Mouse (Mus musculus) ES-Bruce4 (cell line): ENCODE measurements around the gene Blzf1. TPM values are rescaled to one million over a fixed set of nuclear protein-coding genes. Genes with fewer than 3 reads are reported as not detected.

Experiments
- H3K27ac ChIP-seq: 2 replicates; pipeline ENCODE4 v1.5.1; 2012; ENCODE audit warnings: low read length, inconsistent platforms; ENCODE audit not compliant: insufficient read depth
- H3K27me3 ChIP-seq: 2 replicates; pipeline ENCODE4 v1.6.1; 2012; ENCODE audit warnings: mild to moderate bottlenecking, low read length, inconsistent platforms; ENCODE audit not compliant: control insufficient read depth, poor library complexity, insufficient read depth, severe bottlenecking
- H3K36me3 ChIP-seq: 2 replicates; pipeline ENCODE4 v1.6.1; 2012; ENCODE audit warnings: inconsistent platforms, mild to moderate bottlenecking, low read length, moderate library complexity; ENCODE audit not compliant: control insufficient read depth, poor library complexity, insufficient read depth, severe bottlenecking
- H3K4me1 ChIP-seq: one replicate; pipeline ENCODE4 v1.8.1; 2011; ENCODE audit warnings: low read length; ENCODE audit not compliant: control insufficient read depth, insufficient read depth
- H3K4me3 ChIP-seq: 2 replicates; pipeline ENCODE4 v1.5.1; 2011; ENCODE audit warnings: low read depth, mild to moderate bottlenecking, low read length
- H3K9ac ChIP-seq: 2 replicates; pipeline ENCODE4 v1.6.1; 2012; ENCODE audit warnings: low read depth, mild to moderate bottlenecking, inconsistent platforms; ENCODE audit not compliant: poor library complexity, severe bottlenecking
- H3K9me3 ChIP-seq: replicated peaks from 2 replicates; pipeline ENCODE4 v1.6.1; 2012; ENCODE audit warnings: mild to moderate bottlenecking, low read length, inconsistent platforms; ENCODE audit not compliant: control insufficient read depth, poor library complexity, insufficient read depth, severe bottlenecking
- CTCF ChIP-seq: IDR thresholded peaks from one replicate; pipeline ENCODE4 v1.8.1; 2011; ENCODE audit warnings: low read depth, low read length
- EP300 ChIP-seq: IDR thresholded peaks from 2 replicates; pipeline ENCODE4 v1.6.1; 2011; ENCODE audit warnings: low read depth, low read length; ENCODE audit not compliant: insufficient read depth
- POLR2A ChIP-seq: IDR thresholded peaks from one replicate; pipeline ENCODE4 v1.8.1; 2011; ENCODE audit warnings: low read length; ENCODE audit not compliant: insufficient read depth
- polyA plus RNA-seq: library from polyadenylated mRNA; stranded (reverse); fragments of >200 nt; gene quantifications from 2 replicates; pipeline ENCODE4 v1.2.4, GENCODE M21; 2011; ENCODE audit warnings: low read depth; ENCODE audit not compliant: missing spikeins, insufficient read depth, insufficient read length

Blzf1 gene
- polyA plus RNA-seq, 1 experiment = 33.9 TPM

DNA sequence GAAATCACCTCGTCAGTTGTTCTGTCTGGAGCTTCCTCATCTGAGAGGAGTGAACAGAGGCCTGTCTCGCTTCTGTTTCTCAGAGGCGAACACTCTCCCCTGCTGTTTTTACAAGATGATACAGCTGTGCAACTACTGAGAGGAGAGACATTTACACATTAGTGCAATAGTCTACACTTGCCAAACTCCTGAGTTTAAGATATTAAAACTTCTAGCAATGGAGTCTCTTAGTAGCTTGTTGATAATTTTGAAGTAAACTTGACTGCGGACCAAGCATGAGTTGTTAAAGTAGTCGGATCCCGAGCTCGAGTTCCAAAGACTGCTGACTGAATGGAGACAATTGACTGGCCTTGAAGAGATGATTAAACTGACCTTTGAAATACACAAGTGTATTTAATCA, 20.5 kb upstream of the Blzf1 start:
- no peak for TF ChIP-seq EP300
- H3K9ac ChIP-seq = no peak overlapping the region

DNA sequence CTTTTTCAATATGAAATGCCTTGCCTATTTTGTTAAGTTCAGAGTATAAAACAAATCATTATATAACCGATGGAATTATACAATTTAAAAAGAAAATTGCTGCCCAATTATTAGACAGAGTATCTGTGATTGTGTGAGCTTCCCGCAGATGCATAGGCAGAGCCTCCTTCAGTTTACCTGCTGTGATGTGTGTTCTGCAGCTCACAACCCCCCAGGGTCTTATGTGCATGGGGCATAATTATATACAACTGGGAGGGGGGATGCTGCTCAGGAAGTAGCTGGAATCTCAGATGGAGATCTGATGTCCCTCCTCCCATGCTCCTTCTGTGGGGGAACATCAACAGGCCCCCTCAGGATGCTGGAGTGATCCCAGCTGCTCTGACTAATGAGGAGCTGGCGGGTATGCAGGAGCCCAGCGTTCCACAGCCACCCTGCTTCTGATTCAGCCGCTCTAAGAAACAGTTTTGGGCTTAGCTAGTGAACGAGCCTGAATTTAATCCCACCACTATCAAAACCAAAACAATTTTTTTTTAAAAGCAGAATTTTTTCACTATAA, 19.4 kb upstream of the Blzf1 start:
- Histone ChIP-seq H3K36me3 (no peaks in the 10 kb centered on the region), H3K4me1 (peaks cover 1% of the 10 kb centered on the region), H3K9me3 (no peaks in the 10 kb centered on the region), H3K9ac (no peak overlapping the region), H3K27ac (no peak overlapping the region), H3K27me3 (no peaks in the 10 kb centered on the region), H3K4me3 (no peak overlapping the region)
- TF ChIP-seq EP300 (no peak), CTCF (no peak), POLR2A (no peak)

More for the DNA sequence above, 20.5 kb upstream of the Blzf1 start:
- H3K27ac ChIP-seq = no peak overlapping the region
- H3K4me3 ChIP-seq = no peak overlapping the region
- no peaks in the 10 kb centered on the region for H3K36me3 ChIP-seq
- no peaks in the 10 kb centered on the region for H3K27me3 ChIP-seq
- H3K9me3 ChIP-seq = no peaks in the 10 kb centered on the region
- peaks cover 1% of the 10 kb centered on the region for H3K4me1 ChIP-seq

DNA sequence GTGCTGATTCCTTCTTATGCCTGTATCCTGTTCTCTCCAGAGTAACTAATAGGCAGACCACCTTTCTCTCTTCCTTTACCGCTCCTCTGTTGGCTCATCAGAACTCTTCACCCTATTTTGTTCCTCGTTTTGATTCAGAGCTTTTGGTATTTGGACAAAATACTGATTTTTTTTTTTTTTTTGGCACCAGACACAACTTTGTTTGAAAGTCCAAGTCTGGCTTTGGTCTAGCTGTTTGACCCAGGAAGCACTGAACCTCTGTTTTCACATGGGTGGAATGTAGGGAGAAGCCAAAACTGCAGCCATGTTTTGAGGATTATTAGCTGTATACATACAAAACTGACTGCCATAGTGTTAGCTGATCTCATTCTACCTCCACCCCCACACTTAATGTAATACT, 17.6 kb upstream of the Blzf1 start:
- H3K9ac ChIP-seq = no peak overlapping the region

GRCm38 (mm10) chr1:164324221-164324620, 16.9 kb upstream of the Blzf1 start:
- H3K9ac ChIP-seq = no peak overlapping the region
- H3K4me3 ChIP-seq = no peak overlapping the region
- H3K27me3 ChIP-seq = no peaks in the 10 kb centered on the region
- TF ChIP-seq EP300 (no peak), CTCF (no peak), POLR2A (no peak)
- no peak overlapping the region for H3K27ac ChIP-seq
- H3K36me3 ChIP-seq = no peaks in the 10 kb centered on the region
- H3K9me3 ChIP-seq = no peaks in the 10 kb centered on the region
- H3K4me1 ChIP-seq = peaks cover 3% of the 10 kb centered on the region

More for the DNA sequence above, 17.6 kb upstream of the Blzf1 start:
- H3K36me3 ChIP-seq = no peaks in the 10 kb centered on the region
- H3K9me3 ChIP-seq = no peaks in the 10 kb centered on the region
- no peaks in the 10 kb centered on the region for H3K27me3 ChIP-seq
- H3K27ac ChIP-seq = no peak overlapping the region
- no peak overlapping the region for H3K4me3 ChIP-seq
- no peak for TF ChIP-seq CTCF
- no peak for TF ChIP-seq POLR2A
- TF ChIP-seq EP300 = no peak
- H3K4me1 ChIP-seq = peaks cover 1% of the 10 kb centered on the region

DNA sequence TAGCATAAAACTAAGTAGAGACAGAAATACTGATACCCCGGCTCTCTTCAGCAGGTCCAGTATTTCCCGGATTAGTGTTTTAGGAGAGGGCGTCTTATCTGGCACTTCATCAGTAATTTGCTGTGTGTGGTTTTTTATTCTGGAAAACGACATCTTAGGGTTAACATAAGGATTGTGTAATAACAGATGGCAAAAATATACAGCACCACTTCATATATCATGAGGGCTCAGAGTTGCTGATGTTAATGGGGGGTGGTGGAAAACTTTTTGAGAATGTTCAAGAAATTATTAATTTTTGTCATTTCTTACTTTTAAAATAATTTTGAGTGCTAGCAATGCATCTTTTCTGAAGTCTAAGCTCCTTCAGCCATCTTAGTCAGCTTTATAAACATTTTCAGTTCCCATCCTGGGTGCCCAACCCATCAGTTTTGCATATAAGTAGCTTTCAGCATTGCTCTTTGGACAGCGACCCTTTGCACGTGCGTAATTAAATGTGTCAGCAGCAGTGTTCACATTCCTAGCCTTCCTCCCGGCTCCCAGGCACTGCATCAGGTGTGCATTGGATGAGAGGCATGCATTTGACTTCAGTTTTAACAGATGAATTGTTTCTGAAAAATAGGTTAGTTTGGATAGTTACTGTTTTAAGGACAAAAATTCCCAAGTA, 15.8 kb upstream of the Blzf1 start:
- Histone ChIP-seq H3K9ac (no peak overlapping the region), H3K4me1 (peaks cover 3% of the 10 kb centered on the region), H3K4me3 (no peak overlapping the region), H3K36me3 (no peaks in the 10 kb centered on the region), H3K27ac (no peak overlapping the region), H3K27me3 (no peaks in the 10 kb centered on the region), H3K9me3 (no peaks in the 10 kb centered on the region)
- TF ChIP-seq CTCF = no peak
- no peak for TF ChIP-seq POLR2A
- no peak for TF ChIP-seq EP300

DNA sequence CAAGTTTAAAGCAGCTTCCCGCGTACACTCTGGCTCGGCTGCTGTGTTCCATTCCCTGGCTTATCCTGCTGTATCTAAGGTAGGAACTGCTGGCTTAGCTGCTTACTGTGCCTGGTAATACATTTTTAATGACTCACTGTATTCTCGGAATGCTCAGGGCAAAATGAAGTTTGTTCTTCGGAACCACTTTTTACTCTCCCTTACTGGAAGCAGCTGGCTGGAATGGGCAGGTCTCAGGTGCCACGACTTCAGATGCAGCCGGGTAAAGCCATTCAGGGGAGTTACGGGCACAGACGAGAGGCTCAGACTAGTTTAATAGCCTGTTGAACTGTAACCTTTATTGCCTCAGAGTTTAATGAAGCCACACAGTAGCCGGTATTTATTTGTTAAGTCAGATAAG, 14.1 kb upstream of the Blzf1 start:
- no peak overlapping the region for H3K4me3 ChIP-seq
- H3K4me1 ChIP-seq = peaks cover 3% of the 10 kb centered on the region
- no peaks in the 10 kb centered on the region for H3K27me3 ChIP-seq
- no peak overlapping the region for H3K27ac ChIP-seq
- no peaks in the 10 kb centered on the region for H3K36me3 ChIP-seq
- no peak overlapping the region for H3K9ac ChIP-seq
- TF ChIP-seq CTCF = no peak
- TF ChIP-seq POLR2A = no peak
- no peak for TF ChIP-seq EP300
- H3K9me3 ChIP-seq = no peaks in the 10 kb centered on the region
